12 mouse cellular contexts compared by ENCODE assay signal in the genomic region with DNA sequence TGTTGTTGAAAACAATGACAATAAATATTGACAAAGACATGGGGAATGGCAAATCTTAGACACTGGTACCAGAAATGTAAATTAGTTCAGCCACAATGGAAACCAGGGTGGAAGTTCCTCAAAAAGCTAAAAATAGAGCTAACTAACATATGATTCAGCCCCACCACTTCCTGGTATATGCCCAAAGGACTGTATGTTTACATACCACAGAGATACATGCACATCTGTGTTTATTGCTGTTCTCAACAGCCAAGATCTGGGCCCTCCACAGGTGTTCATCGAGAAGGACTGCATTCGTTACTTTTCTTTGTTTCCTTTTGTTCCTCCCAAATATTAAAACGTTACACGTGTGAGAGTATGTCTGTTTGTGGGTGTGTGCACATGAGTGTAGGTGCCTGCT. TPM values are rescaled to one million over a fixed set of nuclear protein-coding genes. Genes with fewer than 3 reads are reported as not detected.
DNase-seq lines count a peak whose midpoint lies in the region; ATAC-seq and TF ChIP-seq lines count a peak whose summit lies in the region.
"Had no signal": no experiment of that assay in that cellular context is flagged by ENCODE, and none has a peak within 500 bp of the region (broad histone marks: within the 10 kb centered on the region; RNA-seq: fewer than 3 reads in every experiment).

No protein-coding gene starts in this region.

- no peak overlapping the region for H3K27ac ChIP-seq in heart, embryonic 11.5 days (ENCODE audit: low read depth, low read length)
- peak overlapping the region; percentile 61 for H3K27ac ChIP-seq in spleen, adult 2 months (ENCODE audit: insufficient read depth, low read length)
- H3K27ac ChIP-seq: hindbrain, embryonic 14.5 days; kidney, embryonic 15.5 days had no signal

- DNase-seq in heart, adult 11 months = peak; percentile 89
- DNase-seq in spleen, adult 2 months (ENCODE audit: low read depth in 1 of 2, low spot score in 2 of 2) = peak; percentile 38 to 70
- DNase-seq in spleen, postnatal 4 days (ENCODE audit: low spot score in 2 of 2) = no peak
- DNase-seq in right cerebral cortex, adult 2 months (ENCODE audit: low spot score in 2 of 2) = no peak
- no peak for DNase-seq in adrenal gland, postnatal 4 days (ENCODE audit: low spot score in 2 of 2)
- no peak for DNase-seq in layer of hippocampus, postnatal 25 days (ENCODE audit: extremely low spot score in 1 of 2, low spot score in 1 of 2)
- DNase-seq: cerebellum, postnatal 25 days; right cerebral cortex, postnatal 4 days had no signal

- H3K27me3 ChIP-seq in heart, embryonic 11.5 days (ENCODE audit: control insufficient read depth, insufficient read depth, low read length) = no peaks in the 10 kb centered on the region
- no peaks in the 10 kb centered on the region for H3K27me3 ChIP-seq in spleen, adult 2 months (ENCODE audit: control insufficient read depth, insufficient read depth, low read length)
- H3K27me3 ChIP-seq: kidney, embryonic 15.5 days had no signal

- no peak for TF ChIP-seq CTCF in spleen, adult 2 months (IDR thresholded peaks at IDR 0.05; ENCODE audit: extremely low read depth, insufficient read depth, insufficient read length, insufficient replicate concordance)

- H3K4me3 ChIP-seq in heart, embryonic 11.5 days (ENCODE audit: low read depth, low read length) = no peak overlapping the region
- H3K4me3 ChIP-seq in spleen, adult 2 months (ENCODE audit: extremely low read depth, insufficient read depth, insufficient read length) = no peak overlapping the region
- H3K4me3 ChIP-seq: kidney, embryonic 15.5 days had no signal

- no peak for ATAC-seq in heart, embryonic 11.5 days (replicated peaks; ENCODE audit: insufficient number of reproducible peaks, low FRiP score, low TSS enrichment)
- peak; percentile 68 for ATAC-seq in monocyte, adult 5-6 weeks (replicated peaks; ENCODE audit: insufficient number of reproducible peaks, low FRiP score, low TSS enrichment, poor library complexity, severe bottlenecking)

- H3K9me3 ChIP-seq in heart, embryonic 11.5 days (replicated peaks; ENCODE audit: control insufficient read depth, low read length) = no peaks in the 10 kb centered on the region
- H3K9me3 ChIP-seq: kidney, embryonic 15.5 days had no signal

- TF ChIP-seq POLR2A in spleen, adult 2 months (IDR thresholded peaks at IDR 0.05; ENCODE audit: low read depth, low read length) = no peak

- no peak overlapping the region for H3K9ac ChIP-seq in heart, embryonic 11.5 days (ENCODE audit: low read depth, low read length)
- H3K9ac ChIP-seq: hindbrain, embryonic 14.5 days; kidney, embryonic 15.5 days had no signal

- H3K4me1 ChIP-seq in heart, embryonic 11.5 days (ENCODE audit: control insufficient read depth, insufficient read depth, low read length) = no peaks in the 10 kb centered on the region
- peaks cover 10% of the 10 kb centered on the region; the same call in 1 of the 2 replicates for H3K4me1 ChIP-seq in spleen, adult 2 months (ENCODE audit: control insufficient read depth, insufficient read depth, insufficient read length)

- WGBS in heart, embryonic 11.5 days (ENCODE audit: insufficient replicate concordance) = 74% methylated on average over 4 of the region's 4 CpGs
- WGBS in spleen, adult 2 months = 7% methylated on average over 4 of the region's 4 CpGs

- no peak overlapping the region for H3K4me2 ChIP-seq in heart, embryonic 11.5 days
- H3K4me2 ChIP-seq: hindbrain, embryonic 14.5 days; kidney, embryonic 15.5 days had no signal

- no peaks in the 10 kb centered on the region for H3K36me3 ChIP-seq in heart, embryonic 11.5 days (ENCODE audit: control insufficient read depth, insufficient read depth, low read length)
- no peaks in the 10 kb centered on the region for H3K36me3 ChIP-seq in spleen, adult 2 months (ENCODE audit: control insufficient read depth, insufficient read depth, low read length)
- H3K36me3 ChIP-seq: kidney, embryonic 15.5 days had no signal

RNA-seq across cellular contexts. Expression of gene Abi1, which starts 1.4 kb away (rescaled TPM):
- 34.6 and 35.3 TPM in 2 replicates for polyA plus RNA-seq in heart, embryonic 11.5 days (2014; fragmentation: Nextera tagmentation; extraction: Ambion mirVana)
- 63.0 and 67.8 TPM in 2 replicates for polyA plus RNA-seq in spleen, adult 2 months (2012; rRNA removed)
- 253 to 335 TPM (median 321 TPM) in 3 replicates for total RNA-seq in monocyte, adult 5-6 weeks (2017)
- total RNA-seq in adrenal gland, postnatal 4 days (2021) = 10 to 100 TPM; 80.8 to 87.5 TPM
- 100 to 1,000 TPM; 221 to 244 TPM for total RNA-seq in layer of hippocampus, postnatal 25 days (2021)

RNA-seq across cellular contexts. Expression of gene Acbd5, which starts 26.5 kb away (rescaled TPM):
- polyA plus RNA-seq in heart, embryonic 11.5 days (2014; fragmentation: Nextera tagmentation; extraction: Ambion mirVana) = 22.7 and 28.2 TPM in 2 replicates
- polyA plus RNA-seq in spleen, adult 2 months (2012; rRNA removed) = 7.5 and 7.8 TPM in 2 replicates
- total RNA-seq in monocyte, adult 5-6 weeks (2017) = 72.4 to 106 TPM (median 81.4 TPM) in 3 replicates
- 10 to 100 TPM; 73.3 to 73.4 TPM for total RNA-seq in adrenal gland, postnatal 4 days (2021)
- 10 to 100 TPM; 79.1 to 84.2 TPM for total RNA-seq in layer of hippocampus, postnatal 25 days (2021)

Comparison
In these comparisons a context has a peak if more than half of its experiments do, and no peak if none do; other contexts are left out.
1. DNase-seq: peak in heart, adult 11 months (single experiment) and spleen, adult 2 months (2 of 2); none in spleen, postnatal 4 days (0 of 2), right cerebral cortex, adult 2 months (0 of 2), adrenal gland, postnatal 4 days (0 of 2) and layer of hippocampus, postnatal 25 days (0 of 2).